Mouse (Mus musculus) ovary, adult 18-20 months (tissue): Measurements from ENCODE around the gene Pik3ip1.
A peak's percentile ranks its signal among the peaks of the same experiment; 100 is the strongest.

Source experiments
- DNase-seq: peaks from one replicate; pipeline ENCODE4 v3.0.0; 2022; ENCODE audit warnings: low spot score, mixed read lengths

Pik3ip1 gene

DNA sequence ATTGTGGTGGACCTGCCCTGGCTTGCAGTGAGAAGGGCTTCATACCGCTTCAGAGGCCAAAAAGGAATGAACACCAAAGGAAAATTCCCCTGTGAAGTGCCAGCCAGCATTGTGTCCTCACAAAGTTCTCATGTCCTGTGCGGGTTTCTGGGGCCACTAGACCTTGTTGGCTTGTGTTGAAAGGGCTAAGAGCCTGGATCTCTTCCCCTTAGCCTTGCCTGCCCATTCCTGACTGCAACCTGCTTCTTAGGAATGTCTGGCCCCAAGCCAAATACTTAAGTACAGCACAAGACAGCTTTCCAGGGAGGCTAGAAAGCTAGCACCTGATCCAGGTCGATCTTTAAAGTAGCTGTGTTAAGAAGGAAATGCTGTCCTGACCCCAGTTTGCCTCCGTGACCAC is 27.4 kb upstream of the Pik3ip1 start:
- DNase-seq: no peak

GRCm38 (mm10) chr11:3305821-3306220 is 24.4 kb upstream of the Pik3ip1 start:
- no peak for DNase-seq

DNA sequence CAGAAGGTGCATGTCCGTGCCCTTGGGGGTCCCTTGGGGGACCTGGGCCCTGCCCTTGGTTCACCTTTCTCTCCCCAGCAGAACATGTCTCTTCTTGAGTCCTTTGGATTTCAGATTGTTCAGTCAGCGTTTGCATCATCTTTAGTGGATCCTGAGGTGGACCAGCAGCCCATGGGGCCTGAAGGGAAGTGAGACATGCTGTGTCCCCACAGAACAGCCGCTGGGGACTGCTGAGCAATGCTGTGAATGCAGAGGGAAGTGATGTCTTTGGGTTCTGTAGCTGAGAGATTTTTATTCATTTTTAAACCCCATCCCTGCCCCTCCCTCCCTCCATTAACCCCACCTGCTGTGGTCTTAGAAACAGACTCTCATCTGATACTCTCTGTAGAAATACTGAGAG is 22.3 kb upstream of the Pik3ip1 start:
- no peak for DNase-seq

- no peak for DNase-seq
Observed at GRCm38 (mm10) chr11:3309884-3310283, 20.3 kb upstream of the Pik3ip1 start.

- DNase-seq: no peak
Observed at GRCm38 (mm10) chr11:3310789-3311585, 19.2 kb upstream of the Pik3ip1 start.

- DNase-seq: no peak
Observed at GRCm38 (mm10) chr11:3311586-3312347, 18.4 kb upstream of the Pik3ip1 start.

- DNase-seq: no peak
Observed at GRCm38 (mm10) chr11:3313294-3313693, 16.9 kb upstream of the Pik3ip1 start.

- DNase-seq: no peak
Observed at GRCm38 (mm10) chr11:3314148-3314547, 16.1 kb upstream of the Pik3ip1 start.

GRCm38 (mm10) chr11:3318286-3318685 is 11.9 kb upstream of the Pik3ip1 start:
- DNase-seq: no peak

DNA sequence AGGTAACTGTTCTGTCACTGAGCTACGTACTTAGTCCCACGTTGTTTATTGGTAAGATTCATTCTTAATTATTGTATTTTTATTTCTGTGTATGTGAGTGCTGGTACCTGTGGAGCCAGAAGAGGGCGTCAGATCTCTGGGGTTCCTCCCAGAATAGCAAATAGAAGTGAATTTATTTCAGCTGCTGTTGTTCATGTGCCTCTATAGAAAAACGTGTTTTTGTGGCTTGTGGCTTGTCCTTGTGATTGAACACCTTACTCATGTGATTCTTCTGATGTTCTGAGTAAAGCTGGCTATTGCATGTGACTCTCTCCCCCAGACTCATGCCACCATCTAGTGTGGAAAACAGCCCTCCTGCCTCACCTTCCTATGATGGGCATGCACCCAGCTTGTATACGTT is 1.9 kb upstream of the Pik3ip1 start:
- no peak for DNase-seq

GRCm38 (mm10) chr11:3328806-3329775 is 1.1 kb upstream of the Pik3ip1 start:
- peak; percentile 35 for DNase-seq

DNA sequence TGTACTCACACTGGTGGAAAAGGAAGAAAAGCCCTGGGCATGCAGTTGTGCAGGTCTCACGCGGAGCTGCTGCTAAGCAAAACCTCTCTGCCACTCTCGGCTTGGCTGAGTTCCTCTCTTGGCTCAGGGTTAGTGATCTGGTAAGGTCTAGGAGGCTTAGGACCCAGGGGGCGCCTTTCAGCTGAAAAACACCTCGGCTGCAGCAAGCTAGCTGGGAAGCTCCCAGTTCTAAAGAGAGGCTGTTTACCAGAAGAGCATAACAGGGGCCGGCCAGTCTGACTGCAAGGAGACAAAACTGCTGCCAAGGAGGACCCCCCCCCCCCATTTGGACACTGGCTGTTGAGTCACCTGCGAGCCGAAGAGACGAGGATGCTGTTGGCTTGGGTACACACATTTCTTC is 365 bp downstream of the Pik3ip1 start:
- DNase-seq: peak; percentile 82

DNA sequence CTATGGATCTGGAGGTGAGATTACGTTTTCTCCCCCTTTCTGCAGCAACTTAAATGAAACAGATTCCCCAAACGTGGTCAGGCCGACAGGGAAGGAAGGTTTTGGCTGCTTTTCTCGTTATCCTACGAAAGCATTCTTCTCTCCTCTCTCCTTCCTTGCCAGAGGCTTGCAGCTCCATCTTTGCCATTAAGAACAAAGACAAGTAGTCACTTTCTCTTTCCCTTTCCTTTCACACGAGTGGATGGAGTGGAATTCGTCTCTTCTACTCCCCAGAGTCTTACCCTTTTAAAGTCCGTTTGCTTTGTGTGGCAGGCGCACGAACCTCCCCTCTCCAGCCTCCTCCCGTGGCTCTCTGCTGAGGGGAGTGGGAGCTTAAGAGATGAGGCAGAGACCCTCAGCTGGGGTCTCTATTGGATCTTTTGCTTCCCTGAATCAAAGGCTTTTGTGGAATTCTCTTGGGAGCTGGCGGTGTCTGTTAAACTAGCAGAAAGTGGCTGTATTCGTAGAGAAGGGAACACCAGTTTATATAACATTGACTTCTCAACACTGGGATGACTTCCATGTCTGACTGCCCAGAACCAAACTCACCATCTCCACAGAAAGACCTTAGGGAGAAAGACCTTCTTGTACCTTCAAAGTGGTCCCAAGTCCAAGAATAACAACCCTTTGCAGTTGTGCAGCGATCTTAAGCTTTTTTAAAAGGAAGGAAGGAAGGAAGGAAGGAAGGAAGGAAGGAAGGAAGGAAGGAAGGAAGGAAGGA is 970 bp downstream of the Pik3ip1 start:
- no peak for DNase-seq

DNA sequence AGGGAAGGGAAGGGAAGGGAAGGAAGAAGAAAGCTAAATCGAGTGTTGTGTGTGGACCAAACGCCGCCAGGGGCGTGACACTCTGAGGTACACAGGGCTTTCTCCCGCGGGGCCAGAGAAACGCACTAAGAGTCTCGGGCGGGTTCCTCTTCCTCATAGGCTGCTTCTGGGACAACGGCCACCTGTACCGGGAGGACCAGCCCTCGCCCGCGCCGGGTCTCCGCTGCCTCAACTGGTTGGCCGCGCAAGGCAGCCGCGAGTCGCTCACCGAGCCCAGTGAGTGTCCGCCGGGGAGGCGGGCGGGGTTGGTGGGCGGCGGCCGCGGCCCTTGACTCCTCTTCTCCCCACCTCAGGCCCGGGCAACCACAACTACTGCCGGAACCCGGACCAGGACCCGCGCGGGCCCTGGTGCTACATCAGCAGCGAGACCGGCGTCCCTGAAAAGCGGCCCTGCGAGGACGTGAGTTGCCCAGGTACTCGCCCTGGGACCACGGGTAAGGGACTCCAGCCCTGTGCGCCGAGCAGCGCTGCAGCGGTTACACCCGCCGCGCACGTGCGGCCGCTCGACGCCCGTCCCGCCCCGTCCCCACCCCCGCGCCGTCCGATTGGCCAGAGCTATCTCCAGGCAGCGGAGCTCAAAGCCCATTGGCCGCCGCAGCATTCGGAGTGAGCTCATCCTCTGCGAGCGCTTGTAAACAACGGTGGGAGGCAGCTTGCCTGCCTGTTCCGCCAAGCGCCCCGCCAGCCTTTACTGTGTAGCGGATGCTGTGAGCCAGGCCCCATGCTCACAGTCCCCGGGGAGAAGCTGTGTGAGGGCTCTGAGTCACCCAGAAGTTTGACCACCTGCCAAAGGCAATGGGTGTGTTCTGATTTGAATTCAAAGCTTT is 1.8 kb downstream of the Pik3ip1 start:
- peak; percentile 90 for DNase-seq

- no peak for DNase-seq
Observed at GRCm38 (mm10) chr11:3333111-3333695, 3.0 kb downstream of the Pik3ip1 start.

- DNase-seq: no peak
Observed at GRCm38 (mm10) chr11:3334141-3334710, 4.0 kb downstream of the Pik3ip1 start.

DNA sequence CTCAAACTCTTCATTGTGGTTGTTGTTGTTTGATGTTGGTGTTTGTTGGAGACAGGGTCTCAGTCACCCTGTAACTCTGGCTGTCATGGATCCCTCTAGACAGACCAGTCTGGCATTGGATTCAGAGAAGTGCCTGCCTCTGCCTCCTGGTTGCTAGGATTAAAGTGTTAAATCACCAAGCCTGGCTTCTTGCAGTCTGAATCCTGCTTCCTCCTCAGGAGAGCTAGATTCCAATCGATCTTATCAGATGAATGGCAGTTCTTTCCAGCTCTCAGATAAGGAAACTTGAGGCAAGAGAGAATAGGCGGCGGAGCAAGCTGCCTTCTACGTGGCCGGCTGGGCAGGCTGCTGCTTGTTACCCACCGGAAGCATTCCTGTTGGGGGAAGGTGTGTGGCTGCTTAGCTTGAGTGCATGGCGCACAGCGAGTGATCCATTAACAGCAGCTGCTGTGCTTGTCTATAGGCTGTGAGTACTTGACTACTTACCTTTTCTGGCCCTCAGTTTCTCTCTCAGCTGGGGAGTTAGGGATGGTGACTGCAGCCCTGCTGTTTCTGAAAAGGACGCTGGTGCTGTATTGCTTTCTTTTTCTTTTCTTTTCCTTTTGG is 4.6 kb downstream of the Pik3ip1 start:
- DNase-seq: no peak

- peak; percentile 26 for DNase-seq
Observed at GRCm38 (mm10) chr11:3335651-3336216, 5.5 kb downstream of the Pik3ip1 start.

GRCm38 (mm10) chr11:3336602-3337001 is 6.4 kb downstream of the Pik3ip1 start:
- no peak for DNase-seq
